ENCODE assay signal across 7 mouse cellular contexts in genomic region chr9:100570626-100571233, GRCm38 (mm10). TPM values are rescaled to one million over a fixed set of nuclear protein-coding genes. Genes with fewer than 3 reads are reported as not detected.
DNase-seq lines count a peak whose midpoint lies in the region; ATAC-seq lines count a peak whose summit lies in the region.

Gene Slc35g2, minus strand, starts transcription at chr9:100571090.

- peaks cover 11% of the 10 kb centered on the region for H3K4me1 ChIP-seq in forebrain, embryonic 13.5 days
- H3K4me1 ChIP-seq in hindbrain, embryonic 11.5 days (replicated peaks; ENCODE audit: control insufficient read depth, insufficient read depth, low read length), result peaks cover 2% of the 10 kb centered on the region; the same call in 1 of the 2 replicates

- H3K9me3 ChIP-seq in forebrain, embryonic 13.5 days (replicated peaks), result no peaks in the 10 kb centered on the region
- no peaks in the 10 kb centered on the region for H3K9me3 ChIP-seq in hindbrain, embryonic 11.5 days (ENCODE audit: control insufficient read depth, low read length)

- DNase-seq in adrenal gland, adult 18-20 months (ENCODE audit: low spot score in 2 of 2), result peak; percentile 45 to 46
- DNase-seq in hindbrain, embryonic 11.5 days (ENCODE audit: low spot score), result peak; percentile 87
- DNase-seq in layer of hippocampus, postnatal 14 days (ENCODE audit: low spot score in 2 of 2), result peak; percentile 20 to 42
- DNase-seq in lung, postnatal 10 days, result peak; percentile 66
- DNase-seq in retina, postnatal 7 days (ENCODE audit: low read depth, low spot score), result peak; percentile 61

- H3K27me3 ChIP-seq in forebrain, embryonic 13.5 days, result 0 out of 2 replicates have a peak, but pooled peaks cover 4% of the 10 kb centered on the region
- no peaks in the 10 kb centered on the region for H3K27me3 ChIP-seq in hindbrain, embryonic 11.5 days (ENCODE audit: control insufficient read depth, insufficient read depth, low read length)

- no peaks in the 10 kb centered on the region for H3K36me3 ChIP-seq in forebrain, embryonic 13.5 days (ENCODE audit: poor library complexity, severe bottlenecking)
- no peaks in the 10 kb centered on the region for H3K36me3 ChIP-seq in hindbrain, embryonic 11.5 days (ENCODE audit: control insufficient read depth, insufficient read depth, low read length)

- peak within 1 kb of the TSS; percentile 83 for H3K4me2 ChIP-seq in forebrain, embryonic 13.5 days
- peak within 1 kb of the TSS; percentile 94 for H3K4me2 ChIP-seq in hindbrain, embryonic 11.5 days (replicated peaks; ENCODE audit: low read depth, low read length)

- ATAC-seq in cerebellum, adult (ENCODE audit: insufficient number of reproducible peaks, low FRiP score, low TSS enrichment), result peak; percentile 57; the same call in 1 of the 2 replicates
- peak; percentile 93 for ATAC-seq in forebrain, embryonic 13.5 days
- peak; percentile 92 for ATAC-seq in hindbrain, embryonic 11.5 days (ENCODE audit: low FRiP score)

- H3K9ac ChIP-seq in forebrain, embryonic 13.5 days, result peak within 1 kb of the TSS; percentile 77
- H3K9ac ChIP-seq in hindbrain, embryonic 11.5 days (ENCODE audit: low read depth, low read length), result peak within 1 kb of the TSS; percentile 56

- H3K4me3 ChIP-seq in forebrain, embryonic 13.5 days, result peak within 1 kb of the TSS; percentile 75
- H3K4me3 ChIP-seq in hindbrain, embryonic 11.5 days (ENCODE audit: low read depth, low read length), result peak within 1 kb of the TSS; percentile 66

- no peak within 1 kb of the TSS for H3K27ac ChIP-seq in forebrain, embryonic 13.5 days
- H3K27ac ChIP-seq in hindbrain, embryonic 11.5 days (ENCODE audit: low read depth, low read length), result peak within 1 kb of the TSS; percentile 36; the same call in 1 of the 2 replicates

- under 1% methylated on average over 44 of the region's 55 CpGs for WGBS in forebrain, embryonic 13.5 days
- under 1% methylated on average over 46 of the region's 55 CpGs for WGBS in hindbrain, embryonic 11.5 days

RNA-seq across cellular contexts. Expression of gene Slc35g2, which starts in this region (rescaled TPM):
- total RNA-seq in adrenal gland, adult 18-20 months (2021), result 1 to 10 TPM; 7.8 to 9.6 TPM
- 8.1 and 8.5 TPM in 2 replicates for polyA plus RNA-seq in forebrain, embryonic 13.5 days (2015; fragmentation: Nextera tagmentation; extraction: Ambion mirVana)
- 5.9 and 9.2 TPM in 2 replicates for polyA plus RNA-seq in hindbrain, embryonic 11.5 days (2014; fragmentation: Nextera tagmentation; extraction: Ambion mirVana)
- total RNA-seq in layer of hippocampus, postnatal 14 days (2021), result 10 to 100 TPM; 11.2 to 12.0 TPM

Comparison
In these comparisons a context has a peak if more than half of its experiments do, and no peak if none do; other contexts are left out.
1. DNase-seq: peak in every context shown above with its lines; median percentile 87 in hindbrain, embryonic 11.5 days; 66 in lung, postnatal 10 days; 61 in retina, postnatal 7 days; 46 in adrenal gland, adult 18-20 months; 31 in layer of hippocampus, postnatal 14 days.